Mouse (Mus musculus): ENCODE results near the gene Kcnh4.
A peak's percentile ranks its signal among the peaks of the same experiment; 100 is the strongest.

- peak; percentile 32; the same call in 1 of the 2 replicates for TF ChIP-seq CTCF (IDR thresholded peaks at IDR 0.05; ENCODE audit: low read depth, low read length)
- no peak for TF ChIP-seq POLR2AphosphoS5 (IDR thresholded peaks at IDR 0.05; ENCODE audit: insufficient replicate concordance, low read depth, low read length)
- no peak for TF ChIP-seq GATA2 (IDR thresholded peaks at IDR 0.05; ENCODE audit: borderline replicate concordance, low read depth, low read length)
These were observed 1.9 kb upstream of the Kcnh4 start for GRCm38 (mm10) chr11:100761547-100762045.

All from G1E (cell line).